Mouse (Mus musculus): Measurements from ENCODE around the gene 4921504E06Rik. TPM values are rescaled to one million over a fixed set of nuclear protein-coding genes. Genes with fewer than 3 reads are reported as not detected.

Gene 4921504E06Rik
- polyA plus RNA-seq, 1 experiment from 2014 or later = not detected

DNA sequence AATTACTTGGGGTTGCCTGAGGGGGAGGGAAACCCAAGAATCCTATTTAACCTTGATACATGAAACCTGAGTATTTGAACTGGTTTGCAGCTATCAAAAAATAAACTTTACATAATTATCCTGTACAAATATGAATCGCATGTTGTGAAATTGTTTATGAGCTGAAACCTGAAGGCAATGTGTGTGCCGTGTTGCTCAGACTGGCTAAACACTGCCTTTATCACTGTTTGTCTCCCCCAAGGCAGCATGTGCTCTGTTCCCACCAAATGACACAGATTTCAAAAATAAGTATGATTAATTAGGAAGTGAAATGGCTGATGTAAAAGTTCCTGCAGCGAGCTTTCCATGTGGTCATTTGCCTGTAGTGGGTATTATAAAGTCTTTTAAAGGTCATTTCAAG, 63.5 kb downstream of the 4921504E06Rik start:
- H3K4me3 ChIP-seq (ENCODE audit: low read depth, low read length) = no peak overlapping the region
- H3K9ac ChIP-seq (replicated peaks; ENCODE audit: low read length) = no peak overlapping the region
- no peaks in the 10 kb centered on the region for H3K9me3 ChIP-seq (replicated peaks; ENCODE audit: control insufficient read depth, low read length)
- H3K4me2 ChIP-seq (ENCODE audit: low read depth, low read length) = no peak overlapping the region
- ATAC-seq (replicated peaks; ENCODE audit: insufficient number of reproducible peaks, low FRiP score, low TSS enrichment, low read depth) = no peak
- H3K36me3 ChIP-seq (replicated peaks; ENCODE audit: control insufficient read depth, insufficient read depth, low read depth, low read length) = no peaks in the 10 kb centered on the region
- H3K27me3 ChIP-seq (ENCODE audit: control insufficient read depth, insufficient read depth, low read length) = no peaks in the 10 kb centered on the region
- 79% methylated on average over 3 of the region's 3 CpGs for WGBS
- H3K27ac ChIP-seq (replicated peaks; ENCODE audit: low read depth, low read length) = no peak overlapping the region
- DNase-seq (ENCODE audit: low spot score) = no peak
- no peaks in the 10 kb centered on the region for H3K4me1 ChIP-seq (ENCODE audit: control insufficient read depth, insufficient read depth, low read length)

DNA sequence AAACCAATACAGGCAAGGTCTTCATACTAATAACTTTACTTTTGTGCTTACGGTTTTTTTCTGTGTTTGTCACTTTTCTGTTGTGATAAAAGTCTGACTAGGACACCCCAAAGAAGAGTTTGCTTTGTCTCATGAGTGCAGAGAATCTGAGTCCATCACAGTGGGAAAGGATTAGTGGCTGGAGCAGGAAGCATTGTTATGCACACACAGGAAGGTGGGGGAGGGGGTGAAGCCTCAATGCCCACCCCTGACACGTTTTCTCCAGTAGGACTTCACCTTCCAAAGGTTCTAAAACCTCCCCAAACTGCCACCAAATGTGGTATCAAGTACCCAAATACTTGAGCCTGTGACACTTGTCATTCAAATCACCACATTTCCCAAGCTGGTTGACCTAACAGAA, 91.8 kb downstream of the 4921504E06Rik start:
- Histone ChIP-seq H3K9ac (replicated peaks; ENCODE audit: low read length) (no peak overlapping the region), H3K27ac (replicated peaks; ENCODE audit: low read depth, low read length) (no peak overlapping the region), H3K36me3 (replicated peaks; ENCODE audit: control insufficient read depth, insufficient read depth, low read depth, low read length) (no peaks in the 10 kb centered on the region), H3K9me3 (replicated peaks; ENCODE audit: control insufficient read depth, low read length) (no peaks in the 10 kb centered on the region), H3K27me3 (ENCODE audit: control insufficient read depth, insufficient read depth, low read length) (peaks cover 11% of the 10 kb centered on the region), H3K4me2 (ENCODE audit: low read depth, low read length) (no peak overlapping the region), H3K4me3 (ENCODE audit: low read depth, low read length) (no peak overlapping the region), H3K4me1 (ENCODE audit: control insufficient read depth, insufficient read depth, low read length) (no peaks in the 10 kb centered on the region)
- ATAC-seq (replicated peaks; ENCODE audit: insufficient number of reproducible peaks, low FRiP score, low TSS enrichment, low read depth) (no peak), DNase-seq (ENCODE audit: low spot score) (no peak)
- WGBS = 43% methylated on average over 2 of the region's 2 CpGs

DNA sequence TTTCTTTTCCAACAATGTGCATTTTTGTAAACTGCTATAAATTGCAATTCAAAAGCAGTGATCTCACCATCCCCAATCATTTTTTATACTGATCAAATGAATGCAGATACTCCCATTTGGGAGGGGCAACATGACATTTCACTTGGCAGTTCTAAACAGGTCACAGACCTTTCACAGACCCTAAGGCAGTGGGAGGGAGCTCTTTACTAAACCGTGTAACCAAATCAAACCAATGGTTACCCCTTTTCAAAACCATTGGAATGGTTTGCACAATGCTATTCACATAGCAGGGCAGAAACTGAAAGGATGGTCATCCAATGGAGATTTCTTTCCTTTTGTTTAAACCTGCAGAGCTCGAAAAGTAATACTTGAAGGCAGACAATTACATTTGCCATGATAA, 94.9 kb downstream of the 4921504E06Rik start:
- Histone ChIP-seq H3K4me2 (ENCODE audit: low read depth, low read length) (no peak overlapping the region), H3K36me3 (replicated peaks; ENCODE audit: control insufficient read depth, insufficient read depth, low read depth, low read length) (no peaks in the 10 kb centered on the region), H3K4me3 (ENCODE audit: low read depth, low read length) (no peak overlapping the region), H3K4me1 (ENCODE audit: control insufficient read depth, insufficient read depth, low read length) (no peaks in the 10 kb centered on the region), H3K27ac (replicated peaks; ENCODE audit: low read depth, low read length) (no peak overlapping the region), H3K9ac (replicated peaks; ENCODE audit: low read length) (no peak overlapping the region), H3K9me3 (replicated peaks; ENCODE audit: control insufficient read depth, low read length) (no peaks in the 10 kb centered on the region), H3K27me3 (ENCODE audit: control insufficient read depth, insufficient read depth, low read length) (peaks cover 31% of the 10 kb centered on the region)
- DNase-seq (ENCODE audit: low spot score) (no peak), ATAC-seq (replicated peaks; ENCODE audit: insufficient number of reproducible peaks, low FRiP score, low TSS enrichment, low read depth) (no peak)
- 30% methylated on average over 2 of the region's 2 CpGs for WGBS

GRCm38 (mm10) chr2:19455857-19456482, 97.7 kb downstream of the 4921504E06Rik start:
- no peak overlapping the region for H3K4me3 ChIP-seq (ENCODE audit: low read depth, low read length)
- ATAC-seq (replicated peaks; ENCODE audit: insufficient number of reproducible peaks, low FRiP score, low TSS enrichment, low read depth) (no peak), DNase-seq (ENCODE audit: low spot score) (no peak)
- peaks cover 58% of the 10 kb centered on the region for H3K27me3 ChIP-seq (ENCODE audit: control insufficient read depth, insufficient read depth, low read length)
- H3K36me3 ChIP-seq (replicated peaks; ENCODE audit: control insufficient read depth, insufficient read depth, low read depth, low read length) = no peaks in the 10 kb centered on the region
- peaks cover 2% of the 10 kb centered on the region; the same call in 1 of the 2 replicates for H3K4me1 ChIP-seq (ENCODE audit: control insufficient read depth, insufficient read depth, low read length)
- H3K4me2 ChIP-seq (ENCODE audit: low read depth, low read length) = no peak overlapping the region
- WGBS = 8% methylated on average over 10 of the region's 10 CpGs
- no peaks in the 10 kb centered on the region for H3K9me3 ChIP-seq (replicated peaks; ENCODE audit: control insufficient read depth, low read length)
- no peak overlapping the region for H3K27ac ChIP-seq (replicated peaks; ENCODE audit: low read depth, low read length)
- H3K9ac ChIP-seq (replicated peaks; ENCODE audit: low read length) = no peak overlapping the region

DNA sequence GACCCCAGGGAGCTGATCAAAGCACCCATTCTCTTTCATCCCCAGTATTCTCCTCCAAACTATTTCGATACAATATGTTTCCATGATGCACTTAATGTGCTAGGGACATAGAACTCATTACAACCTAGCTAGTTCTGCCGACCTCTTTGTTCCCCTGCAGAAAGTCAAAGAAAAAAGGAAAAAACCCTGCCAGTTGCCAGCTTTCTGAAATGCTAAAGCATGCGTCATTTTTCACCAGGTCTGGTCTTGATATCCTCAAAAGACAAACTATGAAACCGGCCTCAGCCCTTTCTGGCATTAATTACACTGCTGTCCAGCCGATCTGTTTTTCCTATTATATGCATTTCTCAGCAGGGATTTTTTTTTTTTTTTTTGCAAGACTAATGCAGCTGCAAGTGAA, 98.5 kb downstream of the 4921504E06Rik start:
- no peak overlapping the region for H3K9ac ChIP-seq (replicated peaks; ENCODE audit: low read length)
- H3K4me2 ChIP-seq (ENCODE audit: low read depth, low read length) = no peak overlapping the region
- DNase-seq (ENCODE audit: low spot score) = peak; percentile 65
- peaks cover 2% of the 10 kb centered on the region; the same call in 1 of the 2 replicates for H3K4me1 ChIP-seq (ENCODE audit: control insufficient read depth, insufficient read depth, low read length)
- H3K9me3 ChIP-seq (replicated peaks; ENCODE audit: control insufficient read depth, low read length) = no peaks in the 10 kb centered on the region
- H3K27me3 ChIP-seq (ENCODE audit: control insufficient read depth, insufficient read depth, low read length) = peaks cover 66% of the 10 kb centered on the region
- H3K4me3 ChIP-seq (ENCODE audit: low read depth, low read length) = no peak overlapping the region
- 5% methylated on average over 5 of the region's 5 CpGs for WGBS
- H3K36me3 ChIP-seq (replicated peaks; ENCODE audit: control insufficient read depth, insufficient read depth, low read depth, low read length) = no peaks in the 10 kb centered on the region
- no peak overlapping the region for H3K27ac ChIP-seq (replicated peaks; ENCODE audit: low read depth, low read length)
- no peak for ATAC-seq (replicated peaks; ENCODE audit: insufficient number of reproducible peaks, low FRiP score, low TSS enrichment, low read depth)

GRCm38 (mm10) chr2:19452531-19453055, 101.1 kb downstream of the 4921504E06Rik start:
- WGBS = under 1% methylated on average over 19 of the region's 19 CpGs
- no peaks in the 10 kb centered on the region for H3K9me3 ChIP-seq (replicated peaks; ENCODE audit: control insufficient read depth, low read length)
- no peak overlapping the region for H3K9ac ChIP-seq (replicated peaks; ENCODE audit: low read length)
- H3K36me3 ChIP-seq (replicated peaks; ENCODE audit: control insufficient read depth, insufficient read depth, low read depth, low read length) = no peaks in the 10 kb centered on the region
- H3K4me1 ChIP-seq (ENCODE audit: control insufficient read depth, insufficient read depth, low read length) = peaks cover 2% of the 10 kb centered on the region; the same call in 1 of the 2 replicates
- no peak overlapping the region for H3K27ac ChIP-seq (replicated peaks; ENCODE audit: low read depth, low read length)
- peak overlapping the region; percentile 10; the same call in 1 of the 2 replicates for H3K4me2 ChIP-seq (ENCODE audit: low read depth, low read length)
- ATAC-seq (replicated peaks; ENCODE audit: insufficient number of reproducible peaks, low FRiP score, low TSS enrichment, low read depth) (no peak), DNase-seq (ENCODE audit: low spot score) (no peak)
- no peak overlapping the region for H3K4me3 ChIP-seq (ENCODE audit: low read depth, low read length)
- peaks cover 84% of the 10 kb centered on the region for H3K27me3 ChIP-seq (ENCODE audit: control insufficient read depth, insufficient read depth, low read length)

DNA sequence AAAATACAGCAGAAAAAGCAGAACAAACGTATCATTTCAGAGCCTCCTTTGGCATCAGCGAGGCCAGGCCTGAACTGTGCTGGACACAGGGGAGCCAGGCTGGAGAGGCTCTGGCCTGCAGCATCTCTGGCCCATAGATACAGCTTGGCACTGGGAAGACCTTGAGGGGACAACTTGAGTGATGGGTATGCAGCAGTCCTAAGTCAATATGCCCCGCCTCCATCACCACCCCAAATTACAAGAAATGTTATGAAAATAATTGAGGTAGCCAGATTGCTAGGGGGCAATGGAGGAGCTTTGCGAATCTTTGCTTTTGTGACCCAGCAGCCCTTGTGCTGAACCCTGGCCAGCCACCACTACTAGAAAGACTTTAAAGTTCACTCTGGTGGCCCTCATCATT, 104.4 kb downstream of the 4921504E06Rik start:
- Histone ChIP-seq H3K9me3 (replicated peaks; ENCODE audit: control insufficient read depth, low read length) (no peaks in the 10 kb centered on the region), H3K27ac (replicated peaks; ENCODE audit: low read depth, low read length) (no peak overlapping the region), H3K4me1 (ENCODE audit: control insufficient read depth, insufficient read depth, low read length) (peaks cover 9% of the 10 kb centered on the region), H3K4me2 (ENCODE audit: low read depth, low read length) (no peak overlapping the region), H3K9ac (replicated peaks; ENCODE audit: low read length) (no peak overlapping the region), H3K4me3 (ENCODE audit: low read depth, low read length) (no peak overlapping the region), H3K27me3 (ENCODE audit: control insufficient read depth, insufficient read depth, low read length) (peaks cover 91% of the 10 kb centered on the region), H3K36me3 (replicated peaks; ENCODE audit: control insufficient read depth, insufficient read depth, low read depth, low read length) (no peaks in the 10 kb centered on the region)
- DNase-seq (ENCODE audit: low spot score) (no peak), ATAC-seq (replicated peaks; ENCODE audit: insufficient number of reproducible peaks, low FRiP score, low TSS enrichment, low read depth) (no peak)
- WGBS = 22% methylated on average over 4 of the region's 4 CpGs

GRCm38 (mm10) chr2:19448042-19448700, 105.5 kb downstream of the 4921504E06Rik start:
- DNase-seq (ENCODE audit: low spot score) = peak; percentile 75
- Histone ChIP-seq H3K4me2 (ENCODE audit: low read depth, low read length) (peak overlapping the region; percentile 27), H3K36me3 (replicated peaks; ENCODE audit: control insufficient read depth, insufficient read depth, low read depth, low read length) (no peaks in the 10 kb centered on the region), H3K9me3 (replicated peaks; ENCODE audit: control insufficient read depth, low read length) (no peaks in the 10 kb centered on the region), H3K4me3 (ENCODE audit: low read depth, low read length) (0 out of 2 replicates have a peak overlapping the region, but pooled peaks have one; percentile 3), H3K4me1 (ENCODE audit: control insufficient read depth, insufficient read depth, low read length) (peaks cover 9% of the 10 kb centered on the region), H3K9ac (replicated peaks; ENCODE audit: low read length) (no peak overlapping the region), H3K27ac (replicated peaks; ENCODE audit: low read depth, low read length) (no peak overlapping the region), H3K27me3 (ENCODE audit: control insufficient read depth, insufficient read depth, low read length) (peaks cover 88% of the 10 kb centered on the region)
- WGBS = under 1% methylated on average over 28 of the region's 31 CpGs
- peak; percentile 40; the same call in 1 of the 2 replicates for ATAC-seq (replicated peaks; ENCODE audit: insufficient number of reproducible peaks, low FRiP score, low TSS enrichment, low read depth)

Data from embryonic facial prominence, embryonic 11.5 days (tissue).